In genomic region chr9:78308122-78308521, GRCm38 (mm10) we compare ENCODE assay signal across 23 mouse cellular contexts. TPM values are rescaled to one million over a fixed set of nuclear protein-coding genes. Genes with fewer than 3 reads are reported as not detected.
DNase-seq lines count a peak whose midpoint lies in the region; ATAC-seq and TF ChIP-seq lines count a peak whose summit lies in the region.
"Not testable (repeated sequence)": the region's sequence is repeated elsewhere in the genome, so short reads cannot be mapped to it uniquely, and the experiment has no call there.
"Had no signal": no experiment of that assay in that cellular context is flagged by ENCODE, and none has a peak within 500 bp of the region (broad histone marks: within the 10 kb centered on the region; RNA-seq: fewer than 3 reads in every experiment).

No protein-coding gene starts in this region.

- TF ChIP-seq POLR2A in MEL (IDR thresholded peaks at IDR 0.05; ENCODE audit: control insufficient read depth in 1 of 2, insufficient read depth in 1 of 2, low read depth in 1 of 2, low read length in 2 of 2, poor library complexity in 1 of 2), result not testable (repeated sequence)

- H3K79me2 ChIP-seq in MEL (ENCODE audit: control insufficient read depth, insufficient read depth, low read length, poor library complexity), result not testable (repeated sequence)

- peak; percentile 49; the same call in 1 of the 2 replicates for ATAC-seq in stomach, postnatal 0 days (ENCODE audit: low FRiP score, low TSS enrichment)

- 61% methylated on average over 1 of the region's 3 CpGs for WGBS in stomach, postnatal 0 days

- TF ChIP-seq EP300 in MEL (IDR thresholded peaks at IDR 0.05; ENCODE audit: low read depth in 1 of 2, low read length in 2 of 2); stomach, postnatal 0 days (optimal IDR thresholded peaks at IDR 0.05): not testable (repeated sequence)

- not testable (repeated sequence) for H3K27me3 ChIP-seq in MEL (ENCODE audit: control insufficient read depth in 1 of 2, insufficient read depth in 2 of 2, low read length in 2 of 2); stomach, postnatal 0 days (ENCODE audit: control insufficient read depth, insufficient read depth, low read length)

- not testable (repeated sequence) for H3K9ac ChIP-seq in MEL (ENCODE audit: control insufficient read depth, low read depth, low read length, poor library complexity, severe bottlenecking); stomach, postnatal 0 days (ENCODE audit: low read length)

- DNase-seq in 3T3-L1 (ENCODE audit: low read depth, low spot score) (peak; percentile 54), 416B (ENCODE audit: low read depth) (peak; percentile 45), MEL (ENCODE audit: low read depth, low spot score) (peak; percentile 58), NIH3T3 (ENCODE audit: low read depth) (peak; percentile 14)
- DNase-seq in heart, adult 11 months, result peak; percentile 14
- not testable (repeated sequence) for DNase-seq in stomach, postnatal 0 days (ENCODE audit: low spot score)

- not testable (repeated sequence) for H3K4me3 ChIP-seq in MEL (ENCODE audit: control insufficient read depth in 1 of 2, insufficient read depth in 1 of 2, low read depth in 2 of 2, low read length in 2 of 2); stomach, postnatal 0 days (ENCODE audit: low read depth, low read length)

- not testable (repeated sequence) for H3K27ac ChIP-seq in MEL (ENCODE audit: control insufficient read depth, low read depth, low read length); stomach, postnatal 0 days (replicated peaks)

- not testable (repeated sequence) for H3K4me1 ChIP-seq in MEL (ENCODE audit: control insufficient read depth in 1 of 2, insufficient read depth in 2 of 2, low read length in 2 of 2); stomach, postnatal 0 days (replicated peaks; ENCODE audit: control insufficient read depth, insufficient read depth)

- H3K4me2 ChIP-seq in stomach, postnatal 0 days (replicated peaks; ENCODE audit: low read depth), result not testable (repeated sequence)

- H3K36me3 ChIP-seq in MEL (ENCODE audit: control insufficient read depth in 1 of 2, insufficient read depth in 2 of 2, low read length in 2 of 2); stomach, postnatal 0 days (ENCODE audit: control insufficient read depth, insufficient read depth, low read length): not testable (repeated sequence)

- not testable (repeated sequence) for H3K9me3 ChIP-seq in MEL (replicated peaks; ENCODE audit: insufficient read depth, low read length); stomach, postnatal 0 days (ENCODE audit: control insufficient read depth, low read length)

- not testable (repeated sequence) for TF ChIP-seq CTCF in MEL (IDR thresholded peaks at IDR 0.05 in 2 of 3, conservative IDR thresholded peaks at IDR 0.05 in 1 of 3; ENCODE audit: control insufficient read depth in 1 of 3, insufficient read depth in 1 of 3, low read depth in 2 of 3, low read length in 3 of 3, poor library complexity in 1 of 3, severe bottlenecking in 1 of 3); stomach, postnatal 0 days (IDR thresholded peaks at IDR 0.05; ENCODE audit: low read depth)

- not testable (repeated sequence) for TF ChIP-seq RAD21 in MEL (IDR thresholded peaks at IDR 0.05; ENCODE audit: low read depth, low read length)

RNA-seq across cellular contexts. Expression of gene Omt2a, which starts 6.5 kb away (rescaled TPM):
- total RNA-seq in MEL (2012; rRNA removed), result not detected in 2 replicates
- polyA plus RNA-seq in MEL (2012; ENCODE audit: insufficient read depth in 1 of 2, insufficient read length in 2 of 2, low read depth in 1 of 2, low replicate concordance in 2 of 2, missing spikeins in 1 of 2), result not detected
- polyA plus RNA-seq in stomach, postnatal 0 days (2015; fragmentation: Nextera tagmentation; extraction: Ambion mirVana), result not detected in 2 replicates
- total RNA-seq: adrenal gland, adult 18-20 months; adrenal gland, adult 2 months; adrenal gland, adult 8-10 months; adrenal gland, postnatal 10 days; adrenal gland, postnatal 14 days; adrenal gland, postnatal 25 days; adrenal gland, postnatal 36 days; adrenal gland, postnatal 4 days; CH12.LX had no signal
- polyA plus RNA-seq: activated CD4-positive, CD25-positive, alpha-beta regulatory T cell, adult 4 months; adrenal gland, adult 2 months; brain, embryonic 14.5 days; C2C12; CD4-positive, CD25-positive, alpha-beta regulatory T cell, adult 4 months; cerebellum, adult 2 months; G1E; Patski had no signal

RNA-seq across cellular contexts. Expression of gene Gm10639, which starts 18.4 kb away (rescaled TPM):
- not detected in 2 replicates for total RNA-seq in MEL (2012; rRNA removed)
- not detected for polyA plus RNA-seq in MEL (2012; ENCODE audit: insufficient read depth in 1 of 2, insufficient read length in 2 of 2, low read depth in 1 of 2, low replicate concordance in 2 of 2, missing spikeins in 1 of 2)
- polyA plus RNA-seq in stomach, postnatal 0 days (2015; fragmentation: Nextera tagmentation; extraction: Ambion mirVana), result 5.1 and 5.8 TPM in 2 replicates
- total RNA-seq: adrenal gland, adult 2 months; adrenal gland, postnatal 10 days; adrenal gland, postnatal 14 days; adrenal gland, postnatal 25 days; adrenal gland, postnatal 36 days; CH12.LX; ES-E14; G1E had no signal
- polyA plus RNA-seq: activated CD4-positive, CD25-positive, alpha-beta regulatory T cell, adult 4 months; adrenal gland, adult 2 months; brain, embryonic 14.5 days; CD4-positive, CD25-positive, alpha-beta regulatory T cell, adult 4 months; cerebellum, adult 2 months; G1E had no signal

RNA-seq across cellular contexts. Expression of gene Omt2b, which starts 19.3 kb away (rescaled TPM):
- not detected in 2 replicates for total RNA-seq in MEL (2012; rRNA removed)
- polyA plus RNA-seq in MEL (2012; ENCODE audit: insufficient read depth in 1 of 2, insufficient read length in 2 of 2, low read depth in 1 of 2, low replicate concordance in 2 of 2, missing spikeins in 1 of 2), result not detected
- polyA plus RNA-seq in stomach, postnatal 0 days (2015; fragmentation: Nextera tagmentation; extraction: Ambion mirVana), result not detected in 2 replicates
- total RNA-seq: adrenal gland, adult 18-20 months; adrenal gland, adult 2 months; adrenal gland, adult 8-10 months; adrenal gland, postnatal 10 days; adrenal gland, postnatal 14 days; adrenal gland, postnatal 25 days; adrenal gland, postnatal 36 days; adrenal gland, postnatal 4 days; CH12.LX; ES-E14; G1E had no signal
- polyA plus RNA-seq: activated CD4-positive, CD25-positive, alpha-beta regulatory T cell, adult 4 months; adrenal gland, adult 2 months; brain, embryonic 14.5 days; C2C12; CD4-positive, CD25-positive, alpha-beta regulatory T cell, adult 4 months; cerebellum, adult 2 months; Patski had no signal

RNA-seq across cellular contexts. Expression of gene Gsta2, which starts 47.5 kb away (rescaled TPM):
- not detected in 2 replicates for total RNA-seq in MEL (2012; rRNA removed)
- not detected for polyA plus RNA-seq in MEL (2012; ENCODE audit: insufficient read depth in 1 of 2, insufficient read length in 2 of 2, low read depth in 1 of 2, low replicate concordance in 2 of 2, missing spikeins in 1 of 2)
- polyA plus RNA-seq in stomach, postnatal 0 days (2015; fragmentation: Nextera tagmentation; extraction: Ambion mirVana), result 69.4 and 82.2 TPM in 2 replicates
- total RNA-seq: CH12.LX, ES-E14, G1E had no signal
- polyA plus RNA-seq: activated CD4-positive, CD25-positive, alpha-beta regulatory T cell, adult 4 months; adrenal gland, adult 2 months; brain, embryonic 14.5 days; CD4-positive, CD25-positive, alpha-beta regulatory T cell, adult 4 months; cerebellum, adult 2 months; G1E had no signal

RNA-seq across cellular contexts. Expression of gene Gm3776, which starts 51.2 kb away (rescaled TPM):
- not detected in 2 replicates for total RNA-seq in MEL (2012; rRNA removed)
- not detected for polyA plus RNA-seq in MEL (2012; ENCODE audit: insufficient read depth in 1 of 2, insufficient read length in 2 of 2, low read depth in 1 of 2, low replicate concordance in 2 of 2, missing spikeins in 1 of 2)
- polyA plus RNA-seq in stomach, postnatal 0 days (2015; fragmentation: Nextera tagmentation; extraction: Ambion mirVana), result 929 and 937 TPM in 2 replicates
- total RNA-seq: adrenal gland, adult 18-20 months; adrenal gland, adult 2 months; adrenal gland, adult 8-10 months; adrenal gland, postnatal 10 days; adrenal gland, postnatal 14 days; adrenal gland, postnatal 25 days; adrenal gland, postnatal 36 days; adrenal gland, postnatal 4 days; CH12.LX; ES-E14; G1E had no signal
- polyA plus RNA-seq: activated CD4-positive, CD25-positive, alpha-beta regulatory T cell, adult 4 months; adrenal gland, adult 2 months; brain, embryonic 14.5 days; CD4-positive, CD25-positive, alpha-beta regulatory T cell, adult 4 months; cerebellum, adult 2 months; G1E had no signal
